Mouse (Mus musculus) forebrain, postnatal 0 days (tissue): ENCODE measurements around the gene Fibcd1. TPM values are rescaled to one million over a fixed set of nuclear protein-coding genes. Genes with fewer than 3 reads are reported as not detected.

Experiments used
- ATAC-seq: fragments of 200-750 bp; cut with Nextera tagmentation; 2 replicates; pipeline ENCODE4 v1.8.0; 2017; ENCODE audit warnings: mild to moderate bottlenecking, moderate library complexity
- DNase-seq: peaks from one replicate; pipeline ENCODE4 v3.0.0-alpha.2; 2015
- H3K27ac ChIP-seq: fragments of 300-500 bp; sonication (generic); 2 replicates; pipeline ENCODE4 v1.5.1; 2014; ENCODE audit warnings: low read depth, mild to moderate bottlenecking, antibody characterized with exemption, low read length, moderate library complexity, mixed read lengths
- H3K27me3 ChIP-seq: fragments of 300-500 bp; sonication (generic); 2 replicates; pipeline ENCODE4 v1.6.1; 2014; ENCODE audit warnings: mild to moderate bottlenecking, low read length, mixed read lengths; ENCODE audit not compliant: insufficient read depth
- H3K36me3 ChIP-seq: fragments of 300-500 bp; sonication (generic); 2 replicates; pipeline ENCODE4 v1.6.1; 2014; ENCODE audit warnings: mild to moderate bottlenecking, moderate library complexity; ENCODE audit not compliant: insufficient read depth
- H3K4me1 ChIP-seq: fragments of 300-500 bp; sonication (generic); 2 replicates; pipeline ENCODE4 v1.6.1; 2014; ENCODE audit warnings: antibody characterized with exemption; ENCODE audit not compliant: insufficient read depth
- H3K4me2 ChIP-seq: fragments of 300-500 bp; sonication (generic); 2 replicates; pipeline ENCODE4 v1.6.1; 2014; ENCODE audit warnings: low read depth, mild to moderate bottlenecking, moderate library complexity
- H3K4me3 ChIP-seq: fragments of 300-500 bp; sonication (generic); 2 replicates; pipeline ENCODE4 v1.5.1; 2014; ENCODE audit warnings: low read depth, low read length, mixed read lengths
- H3K9ac ChIP-seq: fragments of 300-500 bp; sonication (generic); 2 replicates; pipeline ENCODE4 v1.6.1; 2014; ENCODE audit warnings: mild to moderate bottlenecking
- H3K9me3 ChIP-seq: fragments of 300-500 bp; sonication (generic); 2 replicates; pipeline ENCODE4 v1.6.1; 2016; ENCODE audit warnings: low read length
- CTCF ChIP-seq: sonication (generic); IDR thresholded peaks from 2 replicates; pipeline ENCODE4 v1.5.1; 2016; ENCODE audit warnings: antibody characterized with exemption, control low read depth, low read depth
- WGBS: fragments of 180-500 bp; shearing (Covaris S2); extraction: QIAGEN DNeasy Blood & Tissue Kit; methylation state at CpG from one replicate; pipeline ENCODE4 v1.1.7; 2014; 5-methylcytosine and 5-hydroxymethylcytosine counted together
- polyA plus RNA-seq: library from polyadenylated mRNA; unstranded; fragments of >200 nt; fragmentation: Nextera tagmentation; extraction: Ambion mirVana; gene quantifications from 2 replicates; pipeline ENCODE4 v1.2.1, GENCODE M21; 2015
- total RNA-seq: library from RNA; depleted of rRNA; stranded (reverse); fragments of >200 nt; gene quantifications from 2 replicates; pipeline ENCODE4 v1.2.3, GENCODE M21; 2014

Gene Fibcd1
- total and polyA plus RNA-seq, 2 experiments from 2014 or later, result 8.5 to 12.7 TPM

GRCm38 (mm10) chr2:31862919-31863318 lies 17.1 kb upstream of the Fibcd1 start:
- no peak overlapping the region for H3K27ac ChIP-seq
- 78% methylated on average over 1 of the region's 1 CpGs for WGBS
- ATAC-seq (no peak), DNase-seq (no peak)
- no peak for TF ChIP-seq CTCF
- H3K27me3 ChIP-seq, result no peaks in the 10 kb centered on the region
- peaks cover 6% of the 10 kb centered on the region; the same call in 1 of the 2 replicates for H3K4me1 ChIP-seq
- no peak overlapping the region for H3K9ac ChIP-seq
- no peak overlapping the region for H3K4me2 ChIP-seq
- no peaks in the 10 kb centered on the region for H3K9me3 ChIP-seq
- H3K36me3 ChIP-seq, result no peaks in the 10 kb centered on the region
- no peak overlapping the region for H3K4me3 ChIP-seq

- Histone ChIP-seq H3K4me3 (no peak overlapping the region), H3K27ac (no peak overlapping the region), H3K9me3 (no peaks in the 10 kb centered on the region), H3K4me1 (peaks cover 6% of the 10 kb centered on the region; the same call in 1 of the 2 replicates), H3K27me3 (no peaks in the 10 kb centered on the region), H3K36me3 (no peaks in the 10 kb centered on the region), H3K4me2 (no peak overlapping the region), H3K9ac (no peak overlapping the region)
- 20% methylated on average over 12 of the region's 12 CpGs for whole genome bisulfite sequencing
- DNase-seq (no peak), ATAC-seq (no peak)
- no peak for TF ChIP-seq CTCF
These were observed 12.7 kb upstream of the Fibcd1 start for GRCm38 (mm10) chr2:31858500-31858899.

GRCm38 (mm10) chr2:31857180-31857579 lies 11.4 kb upstream of the Fibcd1 start:
- ATAC-seq, result no peak
- Histone ChIP-seq H3K36me3 (no peaks in the 10 kb centered on the region), H3K4me3 (no peak overlapping the region), H3K27me3 (no peaks in the 10 kb centered on the region; the same call in 1 of the 2 replicates), H3K9me3 (no peaks in the 10 kb centered on the region), H3K4me2 (no peak overlapping the region), H3K27ac (no peak overlapping the region), H3K9ac (no peak overlapping the region), H3K4me1 (peaks cover 5% of the 10 kb centered on the region; the same call in 1 of the 2 replicates)
- 37% methylated on average over 6 of the region's 6 CpGs for WGBS
- no peak for TF ChIP-seq CTCF
- DNase-seq, result peak; percentile 31

GRCm38 (mm10) chr2:31855991-31856390 lies 10.2 kb upstream of the Fibcd1 start:
- TF ChIP-seq CTCF, result no peak
- no peak for DNase-seq
- 84% methylated on average over 8 of the region's 8 CpGs for WGBS

GRCm38 (mm10) chr2:31850141-31850540 lies 4.3 kb upstream of the Fibcd1 start:
- H3K27me3 ChIP-seq, result peaks cover 16% of the 10 kb centered on the region
- no peaks in the 10 kb centered on the region for H3K36me3 ChIP-seq
- no peak overlapping the region for H3K9ac ChIP-seq
- 43% methylated on average over 12 of the region's 12 CpGs for WGBS
- ATAC-seq (no peak), DNase-seq (no peak)
- no peak overlapping the region for H3K4me3 ChIP-seq
- no peak overlapping the region for H3K4me2 ChIP-seq
- TF ChIP-seq CTCF, result no peak
- no peaks in the 10 kb centered on the region for H3K9me3 ChIP-seq
- 0 out of 2 replicates have a peak, but pooled peaks cover 7% of the 10 kb centered on the region for H3K4me1 ChIP-seq
- H3K27ac ChIP-seq, result no peak overlapping the region

More at GRCm38 (mm10) chr2:31855991-31856390, 10.2 kb upstream of the Fibcd1 start:
- Histone ChIP-seq H3K9ac (no peak overlapping the region), H3K4me3 (no peak overlapping the region), H3K27me3 (no peaks in the 10 kb centered on the region; the same call in 1 of the 2 replicates), H3K36me3 (no peaks in the 10 kb centered on the region), H3K4me1 (peaks cover 3% of the 10 kb centered on the region; the same call in 1 of the 2 replicates), H3K27ac (no peak overlapping the region), H3K9me3 (no peaks in the 10 kb centered on the region), H3K4me2 (no peak overlapping the region)
- no peak for ATAC-seq

- Histone ChIP-seq H3K27me3 (peaks cover 20% of the 10 kb centered on the region), H3K9ac (no peak overlapping the region), H3K9me3 (no peaks in the 10 kb centered on the region), H3K4me2 (no peak overlapping the region), H3K4me1 (0 out of 2 replicates have a peak, but pooled peaks cover 7% of the 10 kb centered on the region), H3K4me3 (no peak overlapping the region), H3K36me3 (no peaks in the 10 kb centered on the region), H3K27ac (no peak overlapping the region)
- WGBS, result 26% methylated on average over 6 of the region's 6 CpGs
- DNase-seq, result no peak
- ATAC-seq, result no peak
- peak; percentile 58 for TF ChIP-seq CTCF
These were observed 2.1 kb upstream of the Fibcd1 start for GRCm38 (mm10) chr2:31847908-31848307.

GRCm38 (mm10) chr2:31846692-31847660 lies 1.2 kb upstream of the Fibcd1 start:
- H3K9me3 ChIP-seq, result no peaks in the 10 kb centered on the region
- H3K4me3 ChIP-seq, result peak overlapping the region; percentile 58
- H3K27me3 ChIP-seq, result peaks cover 20% of the 10 kb centered on the region
- DNase-seq (no peak), ATAC-seq (no peak)
- no peak for TF ChIP-seq CTCF
- peak overlapping the region; percentile 48; the same call in 1 of the 2 replicates for H3K9ac ChIP-seq
- WGBS, result 5% methylated on average over 35 of the region's 35 CpGs
- H3K4me2 ChIP-seq, result peak overlapping the region; percentile 89
- no peaks in the 10 kb centered on the region for H3K36me3 ChIP-seq
- no peak overlapping the region for H3K27ac ChIP-seq
- H3K4me1 ChIP-seq, result 0 out of 2 replicates have a peak, but pooled peaks cover 7% of the 10 kb centered on the region
